Mouse (Mus musculus) kidney, adult 11 months (tissue): ENCODE measurements at regions not wholly inside any gene's neighbourhood (a gene's known extent, or its start where the extent isn't known, plus 50 kb on each side); places are given as distances from the start of the nearest gene placed in this dataset.

Experiments
- DNase-seq: peaks from one replicate; pipeline ENCODE4 v3.0.0; 2022

- no peak for DNase-seq
These were observed 52.0 kb downstream of the Gm11983 start for GRCm38 (mm10) chr11:6785471-6785870.

GRCm38 (mm10) chr11:6782826-6783225, 54.6 kb downstream of the Gm11983 start:
- no peak for DNase-seq

DNA sequence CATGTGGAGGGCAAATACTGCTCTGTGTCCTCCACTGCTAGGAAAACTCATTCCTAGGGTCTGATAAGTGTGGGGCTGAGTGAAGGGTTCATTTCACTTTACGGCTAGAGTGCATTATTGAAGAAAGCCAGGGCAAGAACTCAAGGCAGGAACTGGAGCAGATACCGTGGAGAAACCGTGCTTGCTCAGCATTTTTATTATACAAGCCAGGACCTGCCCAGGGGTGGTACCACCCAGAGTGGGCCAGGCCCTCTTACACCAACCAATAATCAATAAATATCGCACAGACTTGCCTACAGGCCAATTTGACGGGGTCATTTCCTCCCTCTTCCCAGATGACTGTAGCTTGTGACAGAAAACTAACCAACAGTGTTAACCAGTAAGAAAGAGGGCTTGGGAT, 57.7 kb downstream of the Gm11983 start:
- DNase-seq = no peak

GRCm38 (mm10) chr11:6778596-6779360, 58.7 kb downstream of the Gm11983 start:
- DNase-seq = no peak

GRCm38 (mm10) chr11:6777566-6777965, 59.9 kb downstream of the Gm11983 start:
- no peak for DNase-seq

GRCm38 (mm10) chr11:6774656-6775055, 62.8 kb downstream of the Gm11983 start:
- DNase-seq = no peak

DNA sequence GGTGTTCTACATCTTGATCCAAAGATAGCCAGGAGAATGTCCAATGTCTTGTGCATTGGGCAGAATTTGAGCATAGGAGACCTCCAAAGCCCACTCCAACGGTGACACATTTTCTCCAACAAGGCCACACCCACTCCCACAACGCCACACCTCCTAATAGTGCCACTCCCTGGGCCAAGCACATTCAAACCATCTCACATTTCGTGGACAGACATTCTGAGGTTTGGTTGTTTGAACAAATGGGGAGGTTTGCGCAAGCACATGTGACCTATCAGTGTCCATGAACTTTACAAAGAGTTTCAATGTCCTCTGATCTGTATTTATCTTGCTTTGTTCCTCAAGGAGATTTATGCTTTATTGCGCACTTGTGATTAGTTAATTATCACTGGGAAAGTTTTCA, 63.5 kb downstream of the Gm11983 start:
- no peak for DNase-seq

DNA sequence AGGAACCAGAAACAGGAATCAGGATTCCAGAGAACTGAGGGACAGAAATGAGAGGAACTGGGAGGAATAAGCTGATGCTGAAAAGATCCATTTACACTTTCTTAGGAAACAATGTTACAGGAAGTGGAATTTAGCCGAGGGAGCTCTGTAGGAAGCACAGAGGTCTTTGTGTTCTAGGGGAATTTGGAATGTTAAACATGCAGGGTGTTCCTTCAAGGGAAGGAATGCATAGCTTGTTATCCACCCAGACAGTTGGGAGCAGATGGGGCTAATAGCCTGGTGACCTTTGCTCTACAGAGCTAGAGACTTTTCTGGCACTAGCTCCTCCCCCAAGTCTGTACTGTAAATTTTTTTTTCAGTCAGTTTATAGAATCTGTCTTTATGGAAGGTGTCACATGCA, 64.1 kb downstream of the Gm11983 start:
- no peak for DNase-seq

- no peak for DNase-seq
These were observed 68.1 kb downstream of the Gm11983 start for GRCm38 (mm10) chr11:6769437-6769765.

DNA sequence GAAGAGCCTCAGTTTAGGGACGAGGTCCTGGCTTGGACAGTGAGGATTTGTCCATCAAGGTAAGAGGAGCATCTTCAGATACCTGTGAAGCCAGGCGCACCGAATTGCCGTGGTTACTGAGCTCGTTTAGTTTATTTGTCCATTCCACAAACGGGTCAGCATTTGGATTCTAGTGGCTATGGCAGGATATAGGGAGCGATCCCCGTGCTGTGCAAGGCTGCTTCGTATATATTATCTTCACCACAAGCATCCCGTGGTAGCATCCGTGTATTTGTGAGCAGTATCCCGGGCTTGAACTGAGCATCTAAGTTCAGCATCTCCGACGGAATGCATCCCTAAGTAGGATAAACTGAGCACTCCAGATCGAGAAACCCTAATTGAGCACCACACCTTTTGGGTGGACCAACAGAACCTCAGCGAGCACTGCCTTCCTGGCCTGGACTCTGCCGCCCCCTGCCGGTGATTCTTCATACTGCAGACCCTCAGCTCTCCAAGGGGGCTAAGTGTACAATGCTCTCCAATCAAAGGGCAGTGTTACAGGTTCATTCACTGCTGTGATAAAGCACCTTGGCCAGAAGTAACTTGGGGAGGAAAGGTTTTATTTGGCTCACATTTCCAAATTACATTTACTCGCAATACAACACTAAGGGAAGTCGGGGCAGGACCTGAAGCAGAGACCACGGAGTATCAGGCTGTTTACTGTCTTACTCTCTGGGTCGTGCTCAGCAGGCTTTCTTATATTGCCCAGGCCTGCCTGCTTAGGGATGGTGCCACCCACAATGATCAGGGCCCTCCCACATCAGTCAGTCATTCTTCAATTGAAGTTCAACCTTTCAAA, 68.6 kb downstream of the Gm11983 start:
- DNase-seq = peak; percentile 44

GRCm38 (mm10) chr11:6766725-6767124, 70.7 kb downstream of the Gm11983 start:
- no peak for DNase-seq

DNA sequence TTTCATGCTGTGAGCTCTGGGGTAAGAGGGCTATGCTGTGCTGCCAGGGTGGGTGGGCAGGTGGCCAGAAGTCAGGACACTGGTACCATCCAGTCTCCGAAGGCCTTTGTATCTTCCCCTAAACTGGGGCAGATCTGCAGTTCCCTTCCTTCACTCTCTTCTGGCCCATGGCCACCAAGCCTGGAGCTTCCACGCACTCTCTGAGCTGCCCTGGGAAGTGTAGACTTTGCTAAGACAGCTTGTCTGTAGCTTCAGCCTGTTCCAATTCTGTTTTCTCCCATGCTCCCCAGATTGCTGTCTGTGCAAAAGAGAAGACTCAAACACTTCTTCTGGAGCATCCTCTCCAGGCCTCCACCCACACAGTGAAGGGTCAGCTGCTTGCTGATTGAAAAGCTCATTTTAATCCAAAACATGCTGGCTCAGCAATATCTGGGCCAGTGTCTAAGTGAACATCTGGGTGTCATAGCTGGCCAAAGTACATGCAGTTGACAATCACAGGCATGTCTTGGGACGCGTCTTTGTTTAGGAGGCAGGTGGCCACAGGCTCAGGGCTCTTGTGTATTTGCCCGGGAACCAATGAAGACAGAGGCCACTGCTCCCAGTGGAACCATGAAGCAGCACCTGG, 72.0 kb downstream of the Gm11983 start:
- DNase-seq = no peak

DNA sequence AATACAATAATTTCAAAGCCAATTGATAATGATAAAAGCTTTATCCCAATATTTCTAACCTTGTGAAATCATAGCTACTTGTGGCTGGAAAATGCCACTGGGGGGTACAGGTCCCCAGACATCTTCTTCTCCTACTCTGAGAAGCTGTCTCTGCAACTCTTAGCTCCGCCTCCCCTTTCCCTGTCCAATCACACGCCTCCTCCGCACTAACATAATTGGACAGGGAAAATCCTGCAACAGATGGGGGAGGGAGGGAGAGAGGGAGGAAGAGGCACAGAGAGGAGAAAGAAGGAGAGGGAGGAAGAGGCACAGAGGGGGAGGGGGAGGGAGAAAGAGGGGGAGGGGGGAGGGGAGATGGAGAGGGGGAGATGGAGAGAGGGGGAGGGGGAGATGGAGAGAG, 73.3 kb downstream of the Gm11983 start:
- DNase-seq = no peak

- DNase-seq = peak; percentile 53
These were observed 74.5 kb downstream of the Gm11983 start for GRCm38 (mm10) chr11:6763001-6763400.

GRCm38 (mm10) chr11:6761876-6762628, 75.4 kb downstream of the Gm11983 start:
- peak; percentile 47 for DNase-seq

- DNase-seq = no peak
These were observed 77.9 kb downstream of the Gm11983 start for GRCm38 (mm10) chr11:6759578-6759977.

DNA sequence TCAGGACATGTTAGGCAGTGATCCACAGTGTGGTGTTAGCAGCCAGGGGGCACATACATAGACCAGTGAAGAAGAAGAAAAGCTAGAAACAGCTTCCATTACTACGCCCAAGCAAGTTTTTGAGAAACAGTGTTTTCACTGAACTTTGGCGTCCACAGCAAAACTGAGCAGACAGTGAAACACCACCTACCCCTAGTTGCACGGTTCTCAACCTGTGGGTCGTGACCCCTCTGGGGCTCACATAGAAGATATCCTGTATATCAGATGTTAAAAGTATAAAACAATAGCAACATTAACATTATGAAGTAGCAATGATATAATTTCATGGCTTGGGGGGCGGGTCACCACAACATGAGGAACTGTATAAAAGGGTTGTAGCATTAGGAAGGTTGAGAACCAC, 81.1 kb downstream of the Ramp3 start:
- DNase-seq = no peak

GRCm38 (mm10) chr11:6738581-6738980, 80.3 kb downstream of the Ramp3 start:
- no peak for DNase-seq

- DNase-seq = no peak
These were observed 79.8 kb downstream of the Ramp3 start for GRCm38 (mm10) chr11:6738163-6738562.

DNA sequence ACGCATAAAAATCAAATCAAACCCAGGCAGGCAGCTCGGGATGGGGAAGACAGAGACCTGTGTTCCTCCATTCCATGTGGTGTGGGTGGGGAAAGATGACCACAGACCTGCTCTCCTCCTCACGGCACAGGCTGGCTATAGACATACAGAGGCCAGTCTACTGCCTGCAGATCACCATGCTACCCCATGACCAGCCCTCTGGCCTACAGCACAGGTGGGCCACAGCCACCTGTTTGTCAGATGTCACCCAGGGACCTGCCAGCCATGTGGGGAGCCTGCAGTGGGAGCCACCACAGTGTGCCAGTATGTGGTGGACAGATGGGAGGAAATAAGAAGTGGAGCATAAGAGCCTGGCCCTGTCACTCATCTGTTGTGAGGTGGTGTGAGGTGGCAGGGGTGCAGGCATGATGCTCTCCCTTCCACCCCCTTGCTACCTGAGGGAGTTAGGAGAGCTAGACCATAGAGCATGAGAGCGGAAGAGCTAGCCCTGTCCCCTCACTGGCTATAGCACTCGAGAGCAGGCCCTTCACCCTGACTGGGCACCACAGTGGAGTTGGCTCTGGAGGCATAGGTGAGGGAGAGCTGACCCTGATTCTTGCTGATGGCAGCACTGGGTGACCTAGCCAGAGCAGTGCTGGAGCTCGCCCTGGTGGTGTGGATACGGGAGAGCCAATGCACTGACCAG, 76.6 kb downstream of the Ramp3 start:
- DNase-seq = no peak

DNA sequence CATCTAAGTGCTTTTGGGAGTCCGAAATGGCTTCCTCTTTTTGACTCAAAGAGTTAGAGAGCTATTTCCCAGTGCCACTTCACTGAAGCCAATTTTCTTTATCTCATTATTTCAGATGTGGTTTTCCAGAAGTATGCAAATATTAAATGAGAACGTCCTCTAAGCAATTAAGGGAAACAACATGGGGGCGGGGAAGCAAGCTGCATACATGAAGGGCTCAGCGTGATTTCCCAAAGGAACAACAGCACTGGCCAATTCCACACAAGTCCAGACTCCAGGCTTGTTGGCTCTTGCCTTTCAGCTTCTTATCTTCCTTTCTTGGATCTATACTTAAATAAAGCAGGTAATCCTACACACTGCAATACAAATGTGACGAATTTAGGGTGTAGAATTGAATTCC, 73.2 kb downstream of the Ramp3 start:
- DNase-seq = no peak
